Mouse (Mus musculus): ENCODE data around the gene Kcnj9. TPM values are rescaled to one million over a fixed set of nuclear protein-coding genes. Genes with fewer than 3 reads are reported as not detected.

Kcnj9 gene
- polyA plus RNA-seq, 1 experiment = 3.9 TPM

- no peak overlapping the region for H3K27ac ChIP-seq (ENCODE audit: insufficient read depth, low read length)
- peaks cover 13% of the 10 kb centered on the region; the same call in 1 of the 2 replicates for H3K4me1 ChIP-seq (ENCODE audit: control insufficient read depth, insufficient read depth, insufficient read length)
- no peaks in the 10 kb centered on the region for H3K27me3 ChIP-seq (ENCODE audit: control insufficient read depth, insufficient read depth, low read length)
- TF ChIP-seq CTCF (IDR thresholded peaks at IDR 0.05; ENCODE audit: extremely low read depth, insufficient read depth, insufficient read length, insufficient replicate concordance) = no peak
- TF ChIP-seq POLR2A (IDR thresholded peaks at IDR 0.05; ENCODE audit: low read depth, low read length) = no peak
- no peak overlapping the region for H3K4me3 ChIP-seq (ENCODE audit: extremely low read depth, insufficient read depth, insufficient read length)
- no peak for DNase-seq (ENCODE audit: low read depth in 1 of 2, low spot score in 2 of 2)
- H3K36me3 ChIP-seq (ENCODE audit: control insufficient read depth, insufficient read depth, low read length) = no peaks in the 10 kb centered on the region
- 91% methylated on average over 5 of the region's 5 CpGs for WGBS
These were observed 54.6 kb downstream of the Kcnj9 start for GRCm38 (mm10) chr1:172274547-172274946.

- H3K27ac ChIP-seq (ENCODE audit: insufficient read depth, low read length) = no peak overlapping the region
- WGBS = 92% methylated on average over 5 of the region's 5 CpGs
- H3K4me1 ChIP-seq (ENCODE audit: control insufficient read depth, insufficient read depth, insufficient read length) = peaks cover 13% of the 10 kb centered on the region; the same call in 1 of the 2 replicates
- H3K36me3 ChIP-seq (ENCODE audit: control insufficient read depth, insufficient read depth, low read length) = no peaks in the 10 kb centered on the region
- H3K4me3 ChIP-seq (ENCODE audit: extremely low read depth, insufficient read depth, insufficient read length) = no peak overlapping the region
- no peaks in the 10 kb centered on the region for H3K27me3 ChIP-seq (ENCODE audit: control insufficient read depth, insufficient read depth, low read length)
- no peak for DNase-seq (ENCODE audit: low read depth in 1 of 2, low spot score in 2 of 2)
- TF ChIP-seq POLR2A (IDR thresholded peaks at IDR 0.05; ENCODE audit: low read depth, low read length) = no peak
- TF ChIP-seq CTCF (IDR thresholded peaks at IDR 0.05; ENCODE audit: extremely low read depth, insufficient read depth, insufficient read length, insufficient replicate concordance) = no peak
These were observed 55.0 kb downstream of the Kcnj9 start for GRCm38 (mm10) chr1:172274116-172274515.

GRCm38 (mm10) chr1:172273386-172273785, 55.7 kb downstream of the Kcnj9 start:
- WGBS = 81% methylated on average over 6 of the region's 6 CpGs
- Histone ChIP-seq H3K27me3 (ENCODE audit: control insufficient read depth, insufficient read depth, low read length) (no peaks in the 10 kb centered on the region), H3K4me3 (ENCODE audit: extremely low read depth, insufficient read depth, insufficient read length) (no peak overlapping the region), H3K27ac (ENCODE audit: insufficient read depth, low read length) (no peak overlapping the region), H3K4me1 (ENCODE audit: control insufficient read depth, insufficient read depth, insufficient read length) (peaks cover 13% of the 10 kb centered on the region; the same call in 1 of the 2 replicates), H3K36me3 (ENCODE audit: control insufficient read depth, insufficient read depth, low read length) (no peaks in the 10 kb centered on the region)
- TF ChIP-seq POLR2A (IDR thresholded peaks at IDR 0.05; ENCODE audit: low read depth, low read length) = no peak
- no peak for TF ChIP-seq CTCF (IDR thresholded peaks at IDR 0.05; ENCODE audit: extremely low read depth, insufficient read depth, insufficient read length, insufficient replicate concordance)
- no peak for DNase-seq (ENCODE audit: low read depth in 1 of 2, low spot score in 2 of 2)

GRCm38 (mm10) chr1:172271765-172272164, 57.4 kb downstream of the Kcnj9 start:
- no peaks in the 10 kb centered on the region for H3K36me3 ChIP-seq (ENCODE audit: control insufficient read depth, insufficient read depth, low read length)
- no peak for DNase-seq (ENCODE audit: low read depth in 1 of 2, low spot score in 2 of 2)
- 90% methylated on average over 10 of the region's 10 CpGs for WGBS
- no peaks in the 10 kb centered on the region for H3K27me3 ChIP-seq (ENCODE audit: control insufficient read depth, insufficient read depth, low read length)
- H3K27ac ChIP-seq (ENCODE audit: insufficient read depth, low read length) = no peak overlapping the region
- TF ChIP-seq POLR2A (IDR thresholded peaks at IDR 0.05; ENCODE audit: low read depth, low read length) (no peak), CTCF (IDR thresholded peaks at IDR 0.05; ENCODE audit: extremely low read depth, insufficient read depth, insufficient read length, insufficient replicate concordance) (no peak)
- H3K4me1 ChIP-seq (ENCODE audit: control insufficient read depth, insufficient read depth, insufficient read length) = peaks cover 4% of the 10 kb centered on the region; the same call in 1 of the 2 replicates
- H3K4me3 ChIP-seq (ENCODE audit: extremely low read depth, insufficient read depth, insufficient read length) = no peak overlapping the region

- 91% methylated on average over 3 of the region's 3 CpGs for WGBS
- TF ChIP-seq POLR2A (IDR thresholded peaks at IDR 0.05; ENCODE audit: low read depth, low read length) = no peak
- TF ChIP-seq CTCF (IDR thresholded peaks at IDR 0.05; ENCODE audit: extremely low read depth, insufficient read depth, insufficient read length, insufficient replicate concordance) = no peak
- DNase-seq (ENCODE audit: low read depth in 1 of 2, low spot score in 2 of 2) = no peak
- H3K27ac ChIP-seq (ENCODE audit: insufficient read depth, low read length) = no peak overlapping the region
- H3K4me3 ChIP-seq (ENCODE audit: extremely low read depth, insufficient read depth, insufficient read length) = no peak overlapping the region
- H3K4me1 ChIP-seq (ENCODE audit: control insufficient read depth, insufficient read depth, insufficient read length) = no peaks in the 10 kb centered on the region
- H3K27me3 ChIP-seq (ENCODE audit: control insufficient read depth, insufficient read depth, low read length) = no peaks in the 10 kb centered on the region
- no peaks in the 10 kb centered on the region for H3K36me3 ChIP-seq (ENCODE audit: control insufficient read depth, insufficient read depth, low read length)
These were observed 57.9 kb downstream of the Kcnj9 start for GRCm38 (mm10) chr1:172271208-172271607.

Other genes with a start within 250 kb of the Kcnj9 start
- 26.9 and 31.7 TPM in 2 replicates for gene Copa, start 246.8 kb downstream of the Kcnj9 start, polyA plus RNA-seq (2012; rRNA removed)
- gene Ncstn, start 246.5 kb downstream of the Kcnj9 start, polyA plus RNA-seq (2012; rRNA removed) = 64.0 and 64.4 TPM in 2 replicates
- 26.4 and 28.0 TPM in 2 replicates for gene Pex19, start 202.6 kb downstream of the Kcnj9 start, polyA plus RNA-seq (2012; rRNA removed)
- 38.5 and 46.1 TPM in 2 replicates for gene Dcaf8, start 181.2 kb downstream of the Kcnj9 start, polyA plus RNA-seq (2012; rRNA removed)
- 32.4 and 33.5 TPM in 2 replicates for gene Pea15a, start 122.5 kb downstream of the Kcnj9 start, polyA plus RNA-seq (2012; rRNA removed)
- gene Casq1, start 109.5 kb downstream of the Kcnj9 start, polyA plus RNA-seq (2012; rRNA removed) = 0.35 and 0.40 TPM in 2 replicates
- gene Atp1a4, start 70.9 kb downstream of the Kcnj9 start, polyA plus RNA-seq (2012; rRNA removed) = 0.04 TPM in 1 of 2 replicates, not detected in the other
- 117 and 119 TPM in 2 replicates for gene Igsf8, start 67.7 kb downstream of the Kcnj9 start, polyA plus RNA-seq (2012; rRNA removed)
- 3.1 and 3.9 TPM in 2 replicates for gene Atp1a2, start 31.3 kb downstream of the Kcnj9 start, polyA plus RNA-seq (2012; rRNA removed)
- gene Kcnj10, start 11.9 kb upstream of the Kcnj9 start, polyA plus RNA-seq (2012; rRNA removed) = 6.7 and 7.3 TPM in 2 replicates
- 8.8 and 11.5 TPM in 2 replicates for gene Pigm, start 47.2 kb upstream of the Kcnj9 start, polyA plus RNA-seq (2012; rRNA removed)
- 4.3 and 5.5 TPM in 2 replicates for gene Slamf9, start 146.0 kb upstream of the Kcnj9 start, polyA plus RNA-seq (2012; rRNA removed)
- gene Igsf9, start 152.5 kb upstream of the Kcnj9 start, polyA plus RNA-seq (2012; rRNA removed) = 8.6 and 9.0 TPM in 2 replicates
- 186 and 208 TPM in 2 replicates for gene Tagln2, start 170.7 kb upstream of the Kcnj9 start, polyA plus RNA-seq (2012; rRNA removed)
- 0.19 and 0.20 TPM in 2 replicates for gene Cfap45, start 191.5 kb upstream of the Kcnj9 start, polyA plus RNA-seq (2012; rRNA removed)
- gene Vsig8, start 226.6 kb upstream of the Kcnj9 start, polyA plus RNA-seq (2012; rRNA removed) = 0.09 and 0.29 TPM in 2 replicates

Data from spleen, adult 2 months (tissue).